Comparison of ENCODE assay signal across 8 mouse cellular contexts in the genomic region with DNA sequence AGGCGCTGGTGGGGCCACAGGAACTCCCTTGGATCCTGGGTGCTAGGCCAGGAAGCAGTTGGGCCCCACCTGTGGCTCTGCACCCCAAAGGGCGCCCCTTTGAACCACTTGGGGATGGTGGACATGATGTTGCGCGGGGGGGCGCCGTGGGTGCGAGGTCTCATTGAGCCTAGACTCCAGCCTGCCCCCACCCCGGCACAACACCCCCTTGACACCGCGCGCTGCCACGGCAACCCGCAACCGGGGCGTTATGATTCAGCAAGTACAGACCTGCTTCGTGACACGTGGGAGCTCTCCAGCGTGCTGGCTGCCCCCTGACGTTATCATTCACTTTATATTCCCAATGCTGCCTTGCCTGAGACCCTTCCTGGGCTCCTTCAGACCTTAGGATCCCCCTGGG. TPM values are rescaled to one million over a fixed set of nuclear protein-coding genes. Genes with fewer than 3 reads are reported as not detected.
A peak's percentile ranks its signal among the peaks of the same experiment; 100 is the strongest.
DNase-seq lines count a peak whose midpoint lies in the region; ATAC-seq and TF ChIP-seq lines count a peak whose summit lies in the region.

A gene (minus strand): TSS at position 186 of the 400 bp plus-strand sequence.

- H3K4me2 ChIP-seq in hindbrain, postnatal 0 days (ENCODE audit: low read depth, low read length): peak within 1 kb of the TSS; percentile 52
- peak within 1 kb of the TSS; percentile 55 for H3K4me2 ChIP-seq in midbrain, postnatal 0 days (ENCODE audit: low read depth, low read length, poor library complexity, severe bottlenecking)

- TF ChIP-seq CTCF in layer of hippocampus, adult 2 months (conservative IDR thresholded peaks at IDR 0.05): no peak
- TF ChIP-seq CTCF in hindbrain, postnatal 0 days (IDR thresholded peaks at IDR 0.05; ENCODE audit: low read depth): no peak
- no peak for TF ChIP-seq CTCF in midbrain, postnatal 0 days (IDR thresholded peaks at IDR 0.05)

- no peak for ATAC-seq in hindbrain, postnatal 0 days
- no peak; the same call in 1 of the 2 replicates for ATAC-seq in midbrain, postnatal 0 days (ENCODE audit: low FRiP score)

- no peaks in the 10 kb centered on the region for H3K9me3 ChIP-seq in hindbrain, postnatal 0 days (ENCODE audit: low read length)
- no peaks in the 10 kb centered on the region for H3K9me3 ChIP-seq in midbrain, postnatal 0 days (ENCODE audit: low read length)

- under 1% methylated on average over 19 of the region's 19 CpGs for WGBS in hindbrain, postnatal 0 days
- under 1% methylated on average over 19 of the region's 19 CpGs for WGBS in midbrain, postnatal 0 days

- peak in 1 of 2 experiments; percentile 51 for DNase-seq in layer of hippocampus, adult 2 months (ENCODE audit: low spot score in 2 of 2)
- no peak for DNase-seq in layer of hippocampus, adult 11-12 months (ENCODE audit: low spot score)
- DNase-seq in embryo, embryonic 10 days (ENCODE audit: low spot score): peak; percentile 57
- DNase-seq in hindbrain, postnatal 0 days (ENCODE audit: low spot score): peak; percentile 20
- DNase-seq in midbrain, postnatal 0 days (ENCODE audit: low spot score): no peak
- no peak for DNase-seq in urinary bladder, postnatal 10 days (ENCODE audit: low spot score)
- no peak for DNase-seq in layer of hippocampus, adult 9-10 months (ENCODE audit: low spot score)
- no peak for DNase-seq in cerebellum, adult 18-20 months

- H3K9ac ChIP-seq in hindbrain, postnatal 0 days (replicated peaks; ENCODE audit: low read length): peak within 1 kb of the TSS; percentile 37
- 0 out of 2 replicates have a peak within 1 kb of the TSS, but pooled peaks have one; percentile 36 for H3K9ac ChIP-seq in midbrain, postnatal 0 days (replicated peaks; ENCODE audit: low read length, poor library complexity, severe bottlenecking)

- peaks cover 12% of the 10 kb centered on the region; the same call in 1 of the 2 replicates for H3K4me1 ChIP-seq in hindbrain, postnatal 0 days (ENCODE audit: insufficient read depth, low read length)
- H3K4me1 ChIP-seq in midbrain, postnatal 0 days (ENCODE audit: insufficient read depth, low read length): peaks cover 6% of the 10 kb centered on the region; the same call in 1 of the 2 replicates

- peak within 1 kb of the TSS; percentile 77; the same call in 1 of the 2 replicates for H3K27ac ChIP-seq in layer of hippocampus, adult 2 months
- H3K27ac ChIP-seq in hindbrain, postnatal 0 days: no peak within 1 kb of the TSS
- H3K27ac ChIP-seq in midbrain, postnatal 0 days (ENCODE audit: low read depth, low read length): no peak within 1 kb of the TSS; the same call in 1 of the 2 replicates

- H3K4me3 ChIP-seq in layer of hippocampus, adult 2 months: peak within 1 kb of the TSS; percentile 41
- H3K4me3 ChIP-seq in hindbrain, postnatal 0 days (ENCODE audit: low read length): peak within 1 kb of the TSS; percentile 21
- H3K4me3 ChIP-seq in midbrain, postnatal 0 days (ENCODE audit: low read depth, low read length): peak within 1 kb of the TSS; percentile 16

- H3K36me3 ChIP-seq in hindbrain, postnatal 0 days (ENCODE audit: insufficient read depth, low read length): no peaks in the 10 kb centered on the region
- no peaks in the 10 kb centered on the region for H3K36me3 ChIP-seq in midbrain, postnatal 0 days (ENCODE audit: insufficient read depth, low read length)

- H3K27me3 ChIP-seq in hindbrain, postnatal 0 days (ENCODE audit: insufficient read depth, low read length): 0 out of 2 replicates have a peak, but pooled peaks cover 2% of the 10 kb centered on the region
- peaks cover 14% of the 10 kb centered on the region for H3K27me3 ChIP-seq in midbrain, postnatal 0 days (ENCODE audit: insufficient read depth, low read length)

RNA-seq across cellular contexts. Expression of the gene that starts here (rescaled TPM):
- total RNA-seq in layer of hippocampus, adult 2 months (2021): under 1 TPM in 1 of 2 experiments, not detected in 1; 0.71 TPM
- total RNA-seq in hindbrain, postnatal 0 days (2014; rRNA removed): 0.43 TPM in 1 of 2 replicates, not detected in the other
- not detected in 2 replicates for polyA plus RNA-seq in hindbrain, postnatal 0 days (2015; fragmentation: Nextera tagmentation; extraction: Ambion mirVana)
- not detected in 2 replicates for total RNA-seq in midbrain, postnatal 0 days (2014; rRNA removed)
- not detected in 2 replicates for polyA plus RNA-seq in midbrain, postnatal 0 days (2015; fragmentation: Nextera tagmentation; extraction: Ambion mirVana)

Comparison
In these comparisons a context has a peak if more than half of its experiments do, and no peak if none do; other contexts are left out.
1. Peak in DNase-seq, H3K4me3 ChIP-seq, H3K9ac ChIP-seq and H3K4me2 ChIP-seq in hindbrain, postnatal 0 days; RNA of the gene not detected or under 1 TPM.